Mouse (Mus musculus) liver, embryonic 14.5 days (tissue): ENCODE data around the gene Otop3.

ENCODE experiments used
- CTCF ChIP-seq: IDR thresholded peaks from 2 replicates; pipeline ENCODE4 v1.5.1; 2016; ENCODE audit warnings: antibody characterized with exemption, low read depth, control low read depth
- EP300 ChIP-seq: IDR thresholded peaks from 2 replicates; pipeline ENCODE4 v1.6.1; 2016; ENCODE audit warnings: antibody characterized with exemption, low read depth

- no peak for TF ChIP-seq CTCF
- no peak for TF ChIP-seq EP300
These were observed 36.8 kb downstream of the Otop3 start for GRCm38 (mm10) chr11:115371354-115371753.
